Mouse (Mus musculus) R1 (cell line): Measurements from ENCODE around the gene Olfr43.

Experiments used
- DNase-seq: peaks from one replicate; pipeline ENCODE4 v3.0.0-alpha.2; 2018; ENCODE audit warnings: low read depth, low spot score

The Olfr43 gene

DNA sequence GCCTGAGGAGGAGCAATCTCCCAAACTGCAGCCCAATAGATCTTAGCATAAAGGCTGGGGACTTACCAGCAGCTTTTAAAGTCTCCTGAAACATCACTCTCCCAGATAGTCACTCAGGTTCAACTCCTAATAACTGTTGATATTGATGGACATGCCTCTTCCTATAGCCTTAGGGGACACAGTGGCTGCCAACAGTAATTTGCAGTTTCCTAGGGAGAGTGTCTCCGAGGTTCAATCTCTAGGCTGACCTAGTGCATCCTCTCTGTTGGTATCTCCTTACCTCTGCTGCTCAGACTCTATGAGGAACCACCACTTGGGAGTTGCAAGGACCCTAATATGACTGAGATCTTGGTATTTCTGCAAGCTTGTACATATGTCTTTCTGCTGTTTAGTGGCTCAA is at the start of gene Olfr43:
TSS of gene Olfr43 (minus strand) at position 101 of the 400 bp plus-strand sequence.
- DNase-seq, result no peak

GRCm38 (mm10) chr11:74259508-74259907 is 48.3 kb upstream of the Olfr43 start, which contains the start of gene Olfr406:
TSS of gene Olfr406 (plus strand) at chr11:74259808.
- DNase-seq, result no peak

- DNase-seq, result no peak
Measured at GRCm38 (mm10) chr11:74241201-74241600, 30.0 kb upstream of the Olfr43 start.

- no peak for DNase-seq
Measured at GRCm38 (mm10) chr11:74185949-74186348, 25.2 kb downstream of the Olfr43 start, which contains the start of gene Olfr403. TSS of gene Olfr403 (plus strand) at chr11:74186249.

- DNase-seq, result no peak
Measured at GRCm38 (mm10) chr11:74183745-74184144, 27.4 kb downstream of the Olfr43 start.

GRCm38 (mm10) chr11:74183168-74183567 is 28.0 kb downstream of the Olfr43 start:
- no peak for DNase-seq

GRCm38 (mm10) chr11:74168771-74169170 is 42.4 kb downstream of the Olfr43 start:
- no peak for DNase-seq
